Mouse (Mus musculus) myocyte (in vitro differentiated cells): ENCODE results near the gene Ccl26.
"Not testable (repeated sequence)": the region's sequence is repeated elsewhere in the genome, so short reads cannot be mapped to it uniquely, and the experiment has no call there.

Experiments used
- CEBPB ChIP-seq: IDR thresholded peaks from 2 replicates; pipeline ENCODE4 v1.6.1; 2011; ENCODE audit warnings: mild to moderate bottlenecking, moderate library complexity; ENCODE audit not compliant: poor library complexity, insufficient read depth, severe bottlenecking
- MAX ChIP-seq: IDR thresholded peaks from one replicate; pipeline ENCODE4 v1.6.1; 2011; ENCODE audit warnings: low read depth, mild to moderate bottlenecking, control low read depth
- POLR2A ChIP-seq: IDR thresholded peaks from one replicate; pipeline ENCODE4 v1.6.1; 2011; ENCODE audit warnings: low read depth, mild to moderate bottlenecking, control low read depth, moderate library complexity; ENCODE audit not compliant: insufficient read length
- POLR2AphosphoS2 ChIP-seq: IDR thresholded peaks from one replicate; pipeline ENCODE4 v1.6.1; 2011; ENCODE audit warnings: low read depth, control low read depth; ENCODE audit not compliant: insufficient read length
- REST ChIP-seq: IDR thresholded peaks from one replicate; pipeline ENCODE4 v1.6.1; 2011; ENCODE audit warnings: mild to moderate bottlenecking, control low read depth, moderate library complexity; ENCODE audit not compliant: insufficient read depth, insufficient read length
- SRF ChIP-seq: IDR thresholded peaks from one replicate; pipeline ENCODE4 v1.6.1; 2011; ENCODE audit warnings: low read depth; ENCODE audit not compliant: control insufficient read depth, insufficient read length
- TCF12 ChIP-seq: IDR thresholded peaks from one replicate; pipeline ENCODE4 v1.6.1; 2011; ENCODE audit warnings: mild to moderate bottlenecking, control low read depth; ENCODE audit not compliant: poor library complexity, insufficient read depth, severe bottlenecking
- USF1 ChIP-seq: IDR thresholded peaks from one replicate; pipeline ENCODE4 v1.6.1; 2011; ENCODE audit warnings: low read depth, mild to moderate bottlenecking, control low read depth, moderate library complexity

- not testable (repeated sequence) for TF ChIP-seq POLR2AphosphoS2, TCF12, POLR2A, USF1, SRF, CEBPB, REST, MAX
These were observed 41.3 kb upstream of the Ccl26 start for GRCm38 (mm10) chr5:135604643-135605042.
